ENCODE assay signal across 8 mouse cellular contexts in the genomic region with DNA sequence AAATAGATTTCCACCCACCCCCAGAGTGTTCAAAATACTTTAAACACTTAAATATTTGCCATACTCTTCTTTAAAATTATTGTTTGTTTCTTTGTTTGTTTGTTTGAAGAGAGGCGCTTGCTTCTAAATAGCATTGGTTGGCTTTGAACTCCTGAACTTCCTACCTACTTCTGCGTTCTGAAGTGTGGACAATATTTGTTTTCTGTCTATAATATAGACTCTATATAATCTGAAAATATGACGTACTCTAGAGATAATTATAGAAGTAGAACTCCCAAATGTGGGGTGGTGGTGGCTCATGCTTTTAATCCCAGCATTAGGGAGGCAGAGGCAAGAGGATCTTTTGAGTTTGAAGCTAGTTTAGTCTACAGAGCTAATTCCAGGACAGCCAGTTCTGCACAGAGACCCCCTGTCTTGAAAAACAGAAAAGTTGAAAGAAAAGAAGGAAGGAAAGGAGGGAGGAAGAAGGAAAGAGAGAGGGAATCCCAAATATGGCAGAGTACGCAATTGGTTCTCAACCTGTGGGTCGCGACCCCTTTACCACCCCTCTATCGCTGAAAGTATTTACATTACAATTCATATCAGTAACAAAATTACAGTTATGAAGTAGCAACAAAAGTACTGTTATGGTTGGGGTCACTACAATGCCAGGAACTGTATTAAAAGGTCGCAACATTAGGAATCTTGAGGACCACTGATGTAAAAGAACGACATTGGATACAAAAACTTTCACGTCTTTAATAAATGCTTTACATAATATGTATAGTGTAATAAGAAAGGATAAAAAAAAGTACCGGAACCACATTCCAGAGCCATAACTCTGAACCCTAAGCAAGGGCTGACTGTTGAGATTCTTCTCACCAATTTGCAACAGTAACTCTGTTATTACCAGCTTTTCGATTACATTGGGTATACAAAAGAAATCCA. TPM values are rescaled to one million over a fixed set of nuclear protein-coding genes. Genes with fewer than 3 reads are reported as not detected.
A peak's percentile ranks its signal among the peaks of the same experiment; 100 is the strongest.
DNase-seq lines count a peak whose midpoint lies in the region; ATAC-seq and TF ChIP-seq lines count a peak whose summit lies in the region.

No protein-coding gene starts in this region.

- intact Hi-C loops in left cerebral cortex, adult 2 months (cut with DNase I): no loop called here
- intact Hi-C loops in left cerebral cortex, postnatal 10 days (cut with DNase I): loop anchor here (5.0 to 10.0 kb wide), 2 partner anchors 36 to 458 kb away; partner anchors contain the start of gene Fam136a
- intact Hi-C loops in gastrocnemius, postnatal 14 days (cut with DNase I; ENCODE audit: low total_unique reads): no loop called here

- peak overlapping the region; percentile 66 for H3K4me2 ChIP-seq in hindbrain, postnatal 0 days (ENCODE audit: low read depth, low read length)
- peak overlapping the region; percentile 52 for H3K4me2 ChIP-seq in midbrain, postnatal 0 days (ENCODE audit: low read depth, low read length, poor library complexity, severe bottlenecking)

- H3K9me3 ChIP-seq in embryonic facial prominence, embryonic 10.5 days: no peaks in the 10 kb centered on the region
- no peaks in the 10 kb centered on the region for H3K9me3 ChIP-seq in hindbrain, postnatal 0 days (ENCODE audit: low read length)
- no peaks in the 10 kb centered on the region for H3K9me3 ChIP-seq in midbrain, postnatal 0 days (ENCODE audit: low read length)

- H3K27ac ChIP-seq in left cerebral cortex, adult 2 months: peak overlapping the region; percentile 100
- peak overlapping the region; percentile 100; the same call in 1 of the 2 replicates for H3K27ac ChIP-seq in embryonic facial prominence, embryonic 10.5 days (replicated peaks)
- H3K27ac ChIP-seq in hindbrain, postnatal 0 days: no peak overlapping the region
- H3K27ac ChIP-seq in midbrain, postnatal 0 days (ENCODE audit: low read depth, low read length): no peak overlapping the region

- no peak for TF ChIP-seq CTCF in left cerebral cortex, adult 2 months (IDR thresholded peaks at IDR 0.05)
- TF ChIP-seq CTCF in hindbrain, postnatal 0 days (IDR thresholded peaks at IDR 0.05; ENCODE audit: low read depth): no peak
- TF ChIP-seq CTCF in midbrain, postnatal 0 days (IDR thresholded peaks at IDR 0.05): no peak

- peaks cover 17% of the 10 kb centered on the region for H3K4me1 ChIP-seq in embryonic facial prominence, embryonic 10.5 days
- peaks cover 12% of the 10 kb centered on the region for H3K4me1 ChIP-seq in hindbrain, postnatal 0 days (ENCODE audit: insufficient read depth, low read length)
- H3K4me1 ChIP-seq in midbrain, postnatal 0 days (ENCODE audit: insufficient read depth, low read length): peaks cover 8% of the 10 kb centered on the region; the same call in 1 of the 2 replicates

- H3K36me3 ChIP-seq in embryonic facial prominence, embryonic 10.5 days (replicated peaks): peaks cover 18% of the 10 kb centered on the region
- no peaks in the 10 kb centered on the region for H3K36me3 ChIP-seq in hindbrain, postnatal 0 days (ENCODE audit: insufficient read depth, low read length)
- no peaks in the 10 kb centered on the region for H3K36me3 ChIP-seq in midbrain, postnatal 0 days (ENCODE audit: insufficient read depth, low read length)

- H3K27me3 ChIP-seq in embryonic facial prominence, embryonic 10.5 days (replicated peaks; ENCODE audit: low read depth, poor library complexity, severe bottlenecking): no peaks in the 10 kb centered on the region
- no peaks in the 10 kb centered on the region for H3K27me3 ChIP-seq in hindbrain, postnatal 0 days (ENCODE audit: insufficient read depth, low read length)
- H3K27me3 ChIP-seq in midbrain, postnatal 0 days (ENCODE audit: insufficient read depth, low read length): no peaks in the 10 kb centered on the region

- no peak for DNase-seq in left cerebral cortex, adult 2 months (ENCODE audit: extremely low spot score in 1 of 2, low spot score in 2 of 2)
- DNase-seq in left cerebral cortex, postnatal 10 days (ENCODE audit: extremely low spot score in 1 of 2, low spot score in 2 of 2): no peak
- DNase-seq in embryonic facial prominence, embryonic 10.5 days (ENCODE audit: low spot score): peak; percentile 23
- DNase-seq in hindbrain, postnatal 0 days (ENCODE audit: low spot score): peak; percentile 12
- DNase-seq in midbrain, postnatal 0 days (ENCODE audit: low spot score): no peak
- no peak for DNase-seq in adrenal gland, adult 2 months
- DNase-seq in gastrocnemius, postnatal 14 days: no peak
- DNase-seq in urinary bladder, postnatal 36 days (ENCODE audit: low spot score in 2 of 2): no peak

- peak overlapping the region; percentile 99; the same call in 1 of the 2 replicates for H3K9ac ChIP-seq in hindbrain, postnatal 0 days (replicated peaks; ENCODE audit: low read length)
- H3K9ac ChIP-seq in midbrain, postnatal 0 days (replicated peaks; ENCODE audit: low read length, poor library complexity, severe bottlenecking): no peak overlapping the region

- 36% methylated on average over 12 of the region's 12 CpGs for WGBS in embryonic facial prominence, embryonic 10.5 days
- WGBS in hindbrain, postnatal 0 days: 33% methylated on average over 12 of the region's 12 CpGs
- 38% methylated on average over 12 of the region's 12 CpGs for WGBS in midbrain, postnatal 0 days

- no peak for ATAC-seq in hindbrain, postnatal 0 days
- no peak for ATAC-seq in midbrain, postnatal 0 days (ENCODE audit: low FRiP score)

- peak overlapping the region; percentile 69 for H3K4me3 ChIP-seq in left cerebral cortex, adult 2 months
- peak overlapping the region; percentile 91 for H3K4me3 ChIP-seq in embryonic facial prominence, embryonic 10.5 days
- H3K4me3 ChIP-seq in hindbrain, postnatal 0 days (ENCODE audit: low read length): peak overlapping the region; percentile 89
- H3K4me3 ChIP-seq in midbrain, postnatal 0 days (ENCODE audit: low read depth, low read length): peak overlapping the region; percentile 85

RNA-seq across cellular contexts. Expression of gene Tia1, which starts 1.1 kb away (rescaled TPM):
- total RNA-seq in left cerebral cortex, adult 2 months (2021): 100 to 1,000 TPM; 117 to 119 TPM
- total RNA-seq in left cerebral cortex, postnatal 10 days (2021): 100 to 1,000 TPM; 125 to 127 TPM
- 214 and 222 TPM in 2 replicates for polyA plus RNA-seq in embryonic facial prominence, embryonic 10.5 days (2016; fragmentation: Nextera tagmentation; extraction: Ambion mirVana)
- 138 and 148 TPM in 2 replicates for total RNA-seq in hindbrain, postnatal 0 days (2014; rRNA removed)
- 190 and 211 TPM in 2 replicates for polyA plus RNA-seq in hindbrain, postnatal 0 days (2015; fragmentation: Nextera tagmentation; extraction: Ambion mirVana)
- total RNA-seq in midbrain, postnatal 0 days (2014; rRNA removed): 137 and 210 TPM in 2 replicates
- 195 and 212 TPM in 2 replicates for polyA plus RNA-seq in midbrain, postnatal 0 days (2015; fragmentation: Nextera tagmentation; extraction: Ambion mirVana)
- 10 to 100 TPM; 42.7 to 44.0 TPM for total RNA-seq in adrenal gland, adult 2 months (2021)
- 12.7 and 14.2 TPM in 2 replicates for polyA plus RNA-seq in adrenal gland, adult 2 months (2012; rRNA removed)
- 10 to 100 TPM; 21.5 to 25.2 TPM for total RNA-seq in gastrocnemius, postnatal 14 days (2021)

RNA-seq across cellular contexts. Expression of gene Pcyox1, which starts 6.0 kb away (rescaled TPM):
- total RNA-seq in left cerebral cortex, adult 2 months (2021): 100 to 1,000 TPM; 105 to 115 TPM
- 100 to 1,000 TPM; 114 TPM for total RNA-seq in left cerebral cortex, postnatal 10 days (2021)
- polyA plus RNA-seq in embryonic facial prominence, embryonic 10.5 days (2016; fragmentation: Nextera tagmentation; extraction: Ambion mirVana): 68.2 and 73.0 TPM in 2 replicates
- total RNA-seq in hindbrain, postnatal 0 days (2014; rRNA removed): 74.3 and 80.9 TPM in 2 replicates
- polyA plus RNA-seq in hindbrain, postnatal 0 days (2015; fragmentation: Nextera tagmentation; extraction: Ambion mirVana): 102 and 104 TPM in 2 replicates
- total RNA-seq in midbrain, postnatal 0 days (2014; rRNA removed): 95.4 and 97.8 TPM in 2 replicates
- polyA plus RNA-seq in midbrain, postnatal 0 days (2015; fragmentation: Nextera tagmentation; extraction: Ambion mirVana): 102 and 108 TPM in 2 replicates
- total RNA-seq in adrenal gland, adult 2 months (2021): 100 to 1,000 TPM; 178 to 206 TPM
- polyA plus RNA-seq in adrenal gland, adult 2 months (2012; rRNA removed): 54.8 and 96.2 TPM in 2 replicates
- total RNA-seq in gastrocnemius, postnatal 14 days (2021): 10 to 100 TPM; 63.0 to 63.1 TPM

RNA-seq across cellular contexts. Expression of gene Gm44790, which starts 23.5 kb away (rescaled TPM):
- not detected for total RNA-seq in left cerebral cortex, adult 2 months (2021)
- total RNA-seq in left cerebral cortex, postnatal 10 days (2021): under 1 TPM in 1 of 2 experiments, not detected in 1; 0.59 TPM
- 0.69 and 2.5 TPM in 2 replicates for polyA plus RNA-seq in embryonic facial prominence, embryonic 10.5 days (2016; fragmentation: Nextera tagmentation; extraction: Ambion mirVana)
- not detected in 2 replicates for total RNA-seq in hindbrain, postnatal 0 days (2014; rRNA removed)
- not detected in 2 replicates for polyA plus RNA-seq in hindbrain, postnatal 0 days (2015; fragmentation: Nextera tagmentation; extraction: Ambion mirVana)
- total RNA-seq in midbrain, postnatal 0 days (2014; rRNA removed): 1.4 and 6.0 TPM in 2 replicates
- 1.4 and 1.8 TPM in 2 replicates for polyA plus RNA-seq in midbrain, postnatal 0 days (2015; fragmentation: Nextera tagmentation; extraction: Ambion mirVana)
- total RNA-seq in adrenal gland, adult 2 months (2021): 1 to 10 TPM in 1 of 2 experiments, not detected in 1; 3.2 TPM
- 6.4 and 8.7 TPM in 2 replicates for polyA plus RNA-seq in adrenal gland, adult 2 months (2012; rRNA removed)
- under 1 TPM in 1 of 2 experiments, not detected in 1; 0.47 TPM for total RNA-seq in gastrocnemius, postnatal 14 days (2021)

RNA-seq across cellular contexts. Expression of gene Snrpg, which starts 31.8 kb away (rescaled TPM):
- 10 to 100 TPM; 54.8 to 61.9 TPM for total RNA-seq in left cerebral cortex, adult 2 months (2021)
- 10 to 100 TPM; 66.9 to 87.6 TPM for total RNA-seq in left cerebral cortex, postnatal 10 days (2021)
- 902 and 949 TPM in 2 replicates for polyA plus RNA-seq in embryonic facial prominence, embryonic 10.5 days (2016; fragmentation: Nextera tagmentation; extraction: Ambion mirVana)
- 45.1 and 48.1 TPM in 2 replicates for total RNA-seq in hindbrain, postnatal 0 days (2014; rRNA removed)
- polyA plus RNA-seq in hindbrain, postnatal 0 days (2015; fragmentation: Nextera tagmentation; extraction: Ambion mirVana): 278 and 289 TPM in 2 replicates
- 60.1 and 93.3 TPM in 2 replicates for total RNA-seq in midbrain, postnatal 0 days (2014; rRNA removed)
- polyA plus RNA-seq in midbrain, postnatal 0 days (2015; fragmentation: Nextera tagmentation; extraction: Ambion mirVana): 243 and 244 TPM in 2 replicates
- 100 to 1,000 TPM; 197 to 420 TPM for total RNA-seq in adrenal gland, adult 2 months (2021)
- polyA plus RNA-seq in adrenal gland, adult 2 months (2012; rRNA removed): 38.8 and 52.2 TPM in 2 replicates
- 10 to 100 TPM; 32.4 to 45.6 TPM for total RNA-seq in gastrocnemius, postnatal 14 days (2021)

RNA-seq across cellular contexts. Expression of gene C87436, which starts 35.2 kb away (rescaled TPM):
- total RNA-seq in left cerebral cortex, adult 2 months (2021): 10 to 100 TPM; 19.3 to 24.7 TPM
- total RNA-seq in left cerebral cortex, postnatal 10 days (2021): 10 to 100 TPM; 13.5 to 14.7 TPM
- polyA plus RNA-seq in embryonic facial prominence, embryonic 10.5 days (2016; fragmentation: Nextera tagmentation; extraction: Ambion mirVana): 22.6 and 25.1 TPM in 2 replicates
- 14.4 and 17.6 TPM in 2 replicates for total RNA-seq in hindbrain, postnatal 0 days (2014; rRNA removed)
- 15.9 and 19.6 TPM in 2 replicates for polyA plus RNA-seq in hindbrain, postnatal 0 days (2015; fragmentation: Nextera tagmentation; extraction: Ambion mirVana)
- total RNA-seq in midbrain, postnatal 0 days (2014; rRNA removed): 13.9 and 20.1 TPM in 2 replicates
- 16.3 and 19.9 TPM in 2 replicates for polyA plus RNA-seq in midbrain, postnatal 0 days (2015; fragmentation: Nextera tagmentation; extraction: Ambion mirVana)
- total RNA-seq in adrenal gland, adult 2 months (2021): 10 to 100 TPM; 18.4 to 22.3 TPM
- 7.3 and 8.7 TPM in 2 replicates for polyA plus RNA-seq in adrenal gland, adult 2 months (2012; rRNA removed)
- 1 to 10 TPM; 6.4 to 7.8 TPM for total RNA-seq in gastrocnemius, postnatal 14 days (2021)

Comparison
In these comparisons a context has a peak if more than half of its experiments do, and no peak if none do; other contexts are left out.
1. DNase-seq: peak in embryonic facial prominence, embryonic 10.5 days (single experiment) and hindbrain, postnatal 0 days (single experiment); none in left cerebral cortex, adult 2 months (0 of 2), left cerebral cortex, postnatal 10 days (0 of 2), midbrain, postnatal 0 days (single experiment), adrenal gland, adult 2 months (single experiment), gastrocnemius, postnatal 14 days (single experiment) and urinary bladder, postnatal 36 days (0 of 2).
2. H3K27ac ChIP-seq: peak in left cerebral cortex, adult 2 months (single experiment) and embryonic facial prominence, embryonic 10.5 days (single experiment); none in hindbrain, postnatal 0 days (single experiment) and midbrain, postnatal 0 days (single experiment).
3. Peak in every context shown above with its lines, with median percentiles within 50 percentile points of each other: H3K4me3 ChIP-seq.